Mouse (Mus musculus) gastrocnemius, adult 18-20 months (tissue): ENCODE data around the gene Meis2. TPM values are rescaled to one million over a fixed set of nuclear protein-coding genes. Genes with fewer than 3 reads are reported as not detected.

Source experiments
- DNase-seq: peaks from one replicate; pipeline ENCODE4 v3.0.0; 2021; ENCODE audit warnings: low spot score
- total RNA-seq, 2 experiments: library from RNA; stranded (reverse); gene quantifications; 2 replicates each; pipeline ENCODE4 v1.2.3; 2021

The Meis2 gene
- total RNA-seq, 2 experiments from 2014 or later: 1.3 to 1.4 TPM

DNA sequence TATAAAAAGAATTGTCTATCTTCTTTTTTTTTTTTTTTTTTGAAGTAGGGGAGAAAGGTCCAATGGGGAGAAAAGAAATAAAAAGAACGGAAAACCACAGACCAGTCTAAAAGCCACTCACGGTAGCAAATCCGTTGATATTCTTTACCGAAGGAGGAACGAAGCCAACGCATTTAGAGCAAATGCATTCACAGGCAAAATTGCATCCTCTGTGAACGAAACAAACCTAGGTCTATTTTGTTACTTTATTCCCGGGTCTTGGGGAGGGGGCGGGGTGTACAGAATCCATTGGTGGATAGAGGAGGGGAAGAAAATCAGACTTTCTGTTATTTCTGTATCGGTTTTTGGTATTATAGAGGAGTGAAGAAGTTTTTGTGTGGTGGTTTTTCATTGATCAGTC lies 206.7 kb downstream of the Meis2 start:
- DNase-seq: no peak

DNA sequence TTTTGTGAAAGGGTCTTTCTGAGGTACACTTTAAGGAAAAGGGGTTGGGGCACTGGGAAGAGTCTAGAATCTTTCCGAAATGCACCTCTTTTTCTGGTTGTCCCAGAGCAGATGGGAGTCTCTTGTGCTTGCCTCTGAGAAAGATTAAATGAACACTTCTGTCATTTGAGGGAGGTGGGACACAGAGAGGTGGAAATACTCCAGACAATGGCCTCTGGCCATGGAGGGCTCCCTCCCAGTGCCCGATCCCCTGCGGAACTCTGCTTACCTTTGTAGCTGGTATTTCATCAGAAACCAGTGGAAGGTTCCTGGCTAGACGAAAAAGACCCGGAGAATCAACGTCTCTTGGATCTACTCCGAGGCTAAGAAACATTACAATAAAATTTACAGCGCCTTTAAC lies 207.4 kb downstream of the Meis2 start:
- no peak for DNase-seq

DNA sequence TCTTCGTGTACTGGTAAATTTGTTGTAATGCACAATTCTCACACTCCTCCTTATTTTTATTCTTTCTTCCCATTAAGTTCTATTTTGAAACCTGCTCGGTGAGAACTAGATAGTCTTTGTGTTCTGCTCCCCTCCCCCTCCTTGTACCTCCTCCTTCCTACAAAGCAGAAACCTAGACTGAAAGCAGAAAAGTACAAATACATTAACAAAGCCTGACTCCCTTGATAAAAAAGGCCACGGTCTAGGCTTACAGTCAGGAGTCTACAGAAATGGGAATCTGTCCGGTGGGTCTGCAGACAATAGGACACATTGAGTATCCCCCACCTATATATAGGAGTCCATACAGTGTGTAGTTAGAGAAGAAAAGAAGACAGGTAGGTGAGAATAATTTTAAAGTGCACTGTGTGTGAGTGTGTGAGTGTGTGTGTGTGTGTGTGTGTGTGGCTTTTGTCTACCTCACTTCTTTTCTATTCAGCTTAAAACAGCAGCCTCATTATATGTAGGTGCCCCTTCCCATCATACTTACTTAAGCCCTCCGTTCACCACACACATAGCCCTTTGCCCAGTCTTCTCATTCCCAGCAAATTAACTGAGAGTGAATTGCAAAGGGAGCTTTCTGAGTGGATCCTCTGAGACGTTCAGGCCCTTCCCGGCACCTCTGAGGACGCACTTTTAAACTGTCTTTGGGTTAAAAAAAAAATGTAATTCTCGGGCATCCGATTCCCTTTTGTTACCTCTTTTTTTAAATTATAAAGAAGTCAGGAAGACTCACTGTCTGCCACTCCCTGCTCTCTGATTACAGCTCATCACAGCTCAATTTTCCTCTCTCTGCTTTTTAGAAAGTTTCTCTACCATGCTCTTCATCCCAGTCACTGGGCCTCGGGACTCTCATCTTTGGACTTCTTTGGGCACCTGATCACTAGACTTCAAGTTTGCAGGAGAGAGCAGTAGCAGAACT lies 208.2 kb downstream of the Meis2 start:
- DNase-seq: no peak

GRCm38 (mm10) chr2:115856401-115857073 lies 209.1 kb downstream of the Meis2 start:
- DNase-seq: no peak

GRCm38 (mm10) chr2:115855511-115856400 lies 209.9 kb downstream of the Meis2 start:
- peak; percentile 73 for DNase-seq

- DNase-seq: no peak
Measured at GRCm38 (mm10) chr2:115854828-115855311, 210.8 kb downstream of the Meis2 start.

DNA sequence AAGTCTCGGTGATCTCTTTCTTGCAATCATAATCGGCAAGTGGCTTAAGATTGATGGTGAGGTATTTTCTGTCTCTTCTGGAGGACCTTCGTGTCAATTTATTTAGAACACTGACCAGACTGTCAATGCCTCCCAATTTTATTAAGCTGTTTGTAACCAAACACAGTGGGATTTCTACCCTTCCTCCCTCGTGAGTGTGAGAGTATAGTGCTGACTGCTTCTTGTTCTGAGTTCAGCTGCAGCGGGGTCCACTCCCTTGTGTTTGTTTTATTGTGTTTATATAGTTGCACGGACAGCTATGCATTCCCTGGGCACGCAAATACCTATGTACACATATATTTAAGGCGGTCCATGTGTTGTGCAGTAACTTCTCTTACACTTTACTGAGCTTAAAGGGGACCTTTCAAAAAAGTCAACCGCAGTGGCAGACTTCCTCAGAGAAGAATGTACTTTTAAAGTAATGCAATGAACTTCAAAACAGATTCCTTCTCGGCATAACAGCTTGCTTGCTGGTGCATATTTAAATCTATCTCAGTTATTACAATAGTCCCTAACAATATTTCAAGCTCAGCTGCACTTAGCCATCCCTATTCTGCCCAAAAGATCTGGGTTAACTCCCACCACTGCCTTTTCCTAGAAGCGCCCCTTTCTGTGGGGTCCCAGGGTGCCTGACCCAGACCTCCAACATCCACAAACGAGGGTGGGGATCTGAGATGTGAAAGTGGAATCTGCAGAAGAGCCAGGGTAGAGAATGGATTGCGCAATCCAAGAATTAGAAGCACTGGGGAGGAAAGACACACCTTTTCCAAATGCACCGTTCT lies 211.4 kb downstream of the Meis2 start:
- DNase-seq: no peak

GRCm38 (mm10) chr2:115853221-115853620 lies 212.4 kb downstream of the Meis2 start:
- no peak for DNase-seq

- DNase-seq: no peak
Measured at GRCm38 (mm10) chr2:115852615-115853014, 213.0 kb downstream of the Meis2 start.

DNA sequence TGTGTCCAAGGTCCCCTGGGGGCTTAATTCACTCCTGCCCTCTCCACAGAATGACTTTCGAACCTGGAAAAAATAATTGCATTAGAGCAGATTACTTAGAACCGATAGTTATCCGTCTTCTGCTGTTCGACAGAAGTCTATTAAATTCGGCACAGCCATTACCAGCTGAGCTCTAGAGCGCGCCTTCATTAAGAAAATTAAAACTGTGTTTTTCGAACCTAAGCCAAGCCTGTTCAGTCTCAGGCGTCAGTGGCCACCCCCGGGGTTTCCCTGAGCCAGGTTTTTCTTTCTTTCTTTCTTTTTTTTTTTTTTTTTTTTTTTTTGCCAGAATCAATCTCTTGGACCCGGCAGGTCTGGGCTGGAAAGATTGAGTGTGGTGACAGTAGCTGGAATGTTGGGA lies 213.5 kb downstream of the Meis2 start:
- DNase-seq: no peak

- DNase-seq: no peak
Measured at GRCm38 (mm10) chr2:115850961-115851360, 214.7 kb downstream of the Meis2 start.

- no peak for DNase-seq
Measured at GRCm38 (mm10) chr2:115842821-115843220, 222.8 kb downstream of the Meis2 start.

GRCm38 (mm10) chr2:115836034-115836433 lies 229.6 kb downstream of the Meis2 start:
- no peak for DNase-seq

DNA sequence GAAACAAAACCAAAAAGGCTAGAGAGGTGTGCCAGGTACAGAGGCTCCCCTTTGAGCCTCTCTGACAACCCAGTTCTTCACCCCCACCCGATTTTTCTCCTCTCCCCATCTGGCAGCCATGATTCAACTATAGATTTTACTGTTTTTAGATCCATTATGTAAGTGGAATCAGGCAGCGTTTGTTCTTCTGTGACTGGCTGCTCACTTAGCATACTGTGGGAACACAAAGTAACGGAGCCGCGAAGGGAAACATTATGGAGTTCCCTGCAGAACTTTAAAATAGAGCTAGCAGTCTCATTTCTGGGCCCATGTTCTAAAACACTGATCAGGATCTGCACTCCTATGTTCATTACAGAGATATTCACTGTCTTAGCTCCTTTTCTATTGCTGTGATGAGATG lies 243.3 kb downstream of the Meis2 start:
- DNase-seq: no peak

DNA sequence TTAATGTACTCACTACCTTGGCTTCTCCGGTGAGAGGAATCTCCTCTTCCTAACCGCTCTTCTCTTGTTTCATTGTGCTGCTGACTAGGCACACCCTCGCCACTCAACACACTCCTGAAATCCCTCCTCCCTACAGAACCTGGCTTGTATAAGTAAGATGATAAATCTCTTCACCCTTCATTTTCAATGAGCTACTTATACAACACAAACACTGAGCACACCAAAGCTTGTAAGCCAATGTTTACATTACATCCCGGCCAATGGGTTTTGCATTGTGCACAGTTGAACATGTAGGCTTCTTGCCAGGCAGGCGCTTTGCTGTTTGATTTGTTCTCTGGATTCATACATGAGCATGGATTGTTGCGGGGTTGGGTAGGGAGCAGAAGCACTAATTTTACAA lies 247.7 kb downstream of the Meis2 start:
- no peak for DNase-seq

DNA sequence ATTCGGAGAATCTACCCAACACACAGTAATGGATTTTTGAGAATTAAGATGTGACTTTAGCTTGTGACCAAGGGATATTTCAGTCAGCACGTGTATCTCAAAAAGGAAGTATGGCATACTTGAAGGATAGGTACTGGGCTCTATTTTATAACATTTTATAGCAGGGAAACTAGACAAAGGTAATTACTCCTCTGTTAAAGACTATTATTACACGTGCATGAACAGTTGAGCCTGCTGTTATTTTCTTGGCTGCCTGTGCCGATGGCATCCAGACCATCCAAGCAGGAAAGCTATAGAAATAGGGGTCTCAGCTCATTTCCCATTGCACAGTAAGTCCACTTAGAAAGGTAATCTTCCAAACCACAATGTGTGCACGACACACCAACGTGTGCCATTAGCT lies 251.9 kb downstream of the Meis2 start:
- no peak for DNase-seq

DNA sequence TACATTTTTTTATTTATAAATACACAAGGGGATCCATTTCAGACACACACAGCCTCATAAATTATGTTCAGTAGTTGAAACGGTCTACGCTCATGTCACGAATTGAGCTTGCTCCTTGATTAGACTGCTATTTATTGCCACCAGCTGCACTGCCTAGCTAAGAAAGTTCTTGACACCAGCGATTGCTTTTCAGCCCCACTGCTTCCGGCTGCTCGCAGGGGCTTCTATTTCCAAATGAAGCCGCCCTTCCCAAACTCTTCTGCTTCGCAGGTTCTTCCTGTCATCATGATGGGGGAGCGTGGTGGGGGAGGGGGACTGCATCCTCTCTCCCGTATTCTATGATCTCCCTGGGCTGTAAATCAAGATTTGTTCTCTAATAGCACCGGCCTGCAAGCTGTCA lies 252.3 kb downstream of the Meis2 start:
- DNase-seq: no peak
